Mouse (Mus musculus) midbrain, embryonic 12.5 days (tissue): Measurements from ENCODE around the gene Pla2g3. TPM values are rescaled to one million over a fixed set of nuclear protein-coding genes. Genes with fewer than 3 reads are reported as not detected.

Experiments
- ATAC-seq: fragments of 200-750 bp; cut with Nextera tagmentation; 2 replicates; pipeline ENCODE4 v1.8.0; 2017; ENCODE audit warnings: low read depth, moderate TSS enrichment, moderate library complexity; ENCODE audit not compliant: low FRiP score
- H3K27ac ChIP-seq: fragments of 300-500 bp; sonication (generic); replicated peaks from 2 replicates; pipeline ENCODE4 v1.5.1; 2016; ENCODE audit warnings: mild to moderate bottlenecking
- H3K27me3 ChIP-seq: fragments of 300-500 bp; sonication (generic); 2 replicates; pipeline ENCODE4 v1.6.1; 2016; ENCODE audit warnings: mild to moderate bottlenecking
- H3K36me3 ChIP-seq: fragments of 300-500 bp; sonication (generic); 2 replicates; pipeline ENCODE4 v1.6.1; 2016
- H3K4me1 ChIP-seq: fragments of 300-500 bp; sonication (generic); 2 replicates; pipeline ENCODE4 v1.6.1; 2016
- H3K4me2 ChIP-seq: fragments of 300-500 bp; sonication (generic); replicated peaks from 2 replicates; pipeline ENCODE4 v1.6.1; 2016; ENCODE audit warnings: mild to moderate bottlenecking, moderate library complexity
- H3K4me3 ChIP-seq: fragments of 300-500 bp; sonication (generic); 2 replicates; pipeline ENCODE4 v1.5.1; 2016; ENCODE audit warnings: mild to moderate bottlenecking
- H3K9ac ChIP-seq: fragments of 300-500 bp; sonication (generic); replicated peaks from 2 replicates; pipeline ENCODE4 v1.6.1; 2016; ENCODE audit warnings: mild to moderate bottlenecking, moderate library complexity
- H3K9me3 ChIP-seq: fragments of 300-500 bp; sonication (generic); 2 replicates; pipeline ENCODE4 v1.6.1; 2016; ENCODE audit warnings: mild to moderate bottlenecking
- WGBS: fragments of 180-500 bp; shearing (Covaris S2); methylation state at CpG from one replicate; pipeline ENCODE4 v1.1.7; 2016; 5-methylcytosine and 5-hydroxymethylcytosine counted together
- polyA plus RNA-seq: library from polyadenylated mRNA; unstranded; fragments of >200 nt; fragmentation: Nextera tagmentation; extraction: Ambion mirVana; gene quantifications from 2 replicates; pipeline ENCODE4 v1.2.1, GENCODE M21; 2016

Gene Pla2g3
- polyA plus RNA-seq, 1 experiment from 2014 or later, result 0.98 TPM

GRCm38 (mm10) chr11:3515637-3516036 is 27.6 kb downstream of the Pla2g3 start:
- WGBS, result 75% methylated on average over 4 of the region's 4 CpGs
- no peak for ATAC-seq
- H3K27me3 ChIP-seq, result peaks cover 39% of the 10 kb centered on the region
- H3K9ac ChIP-seq, result no peak overlapping the region
- H3K4me2 ChIP-seq, result no peak overlapping the region
- H3K36me3 ChIP-seq, result no peaks in the 10 kb centered on the region
- H3K4me1 ChIP-seq, result peaks cover 24% of the 10 kb centered on the region
- no peak overlapping the region for H3K27ac ChIP-seq
- no peaks in the 10 kb centered on the region for H3K9me3 ChIP-seq
- H3K4me3 ChIP-seq, result no peak overlapping the region

GRCm38 (mm10) chr11:3516121-3516520 is 28.0 kb downstream of the Pla2g3 start:
- Histone ChIP-seq H3K9me3 (no peaks in the 10 kb centered on the region), H3K9ac (no peak overlapping the region), H3K36me3 (no peaks in the 10 kb centered on the region), H3K4me2 (no peak overlapping the region), H3K27me3 (peaks cover 39% of the 10 kb centered on the region), H3K4me3 (no peak overlapping the region), H3K27ac (no peak overlapping the region), H3K4me1 (peaks cover 24% of the 10 kb centered on the region)
- WGBS, result 86% methylated on average over 5 of the region's 5 CpGs
- ATAC-seq, result no peak

- Histone ChIP-seq H3K9me3 (no peaks in the 10 kb centered on the region), H3K27me3 (peaks cover 39% of the 10 kb centered on the region), H3K9ac (peak overlapping the region; percentile 39; the same call in 1 of the 2 replicates), H3K36me3 (peaks cover 2% of the 10 kb centered on the region), H3K4me2 (peak overlapping the region; percentile 75), H3K4me3 (peak overlapping the region; percentile 40), H3K4me1 (peaks cover 24% of the 10 kb centered on the region), H3K27ac (no peak overlapping the region)
- no peak for ATAC-seq
- WGBS, result 3% methylated on average over 50 of the region's 50 CpGs
Observed at GRCm38 (mm10) chr11:3516859-3517845, 29.1 kb downstream of the Pla2g3 start.

- no peak overlapping the region for H3K9ac ChIP-seq
- WGBS, result 58% methylated on average over 13 of the region's 13 CpGs
- peak overlapping the region; percentile 40 for H3K4me3 ChIP-seq
Observed at GRCm38 (mm10) chr11:3517846-3518732, 30.0 kb downstream of the Pla2g3 start.

GRCm38 (mm10) chr11:3519051-3519726 is 31.1 kb downstream of the Pla2g3 start:
- no peak overlapping the region for H3K4me2 ChIP-seq
- 81% methylated on average over 4 of the region's 4 CpGs for WGBS
- no peak overlapping the region for H3K9ac ChIP-seq
- no peak overlapping the region for H3K27ac ChIP-seq
- no peaks in the 10 kb centered on the region for H3K9me3 ChIP-seq
- H3K36me3 ChIP-seq, result peaks cover 19% of the 10 kb centered on the region
- peaks cover 20% of the 10 kb centered on the region for H3K4me1 ChIP-seq
- ATAC-seq, result no peak
- peaks cover 39% of the 10 kb centered on the region for H3K27me3 ChIP-seq
- H3K4me3 ChIP-seq, result no peak overlapping the region

More at GRCm38 (mm10) chr11:3517846-3518732, 30.0 kb downstream of the Pla2g3 start:
- Histone ChIP-seq H3K4me2 (peak overlapping the region; percentile 75), H3K27me3 (peaks cover 39% of the 10 kb centered on the region), H3K9me3 (no peaks in the 10 kb centered on the region), H3K27ac (no peak overlapping the region), H3K36me3 (peaks cover 9% of the 10 kb centered on the region), H3K4me1 (peaks cover 24% of the 10 kb centered on the region)
- no peak for ATAC-seq

GRCm38 (mm10) chr11:3519756-3520398 is 31.8 kb downstream of the Pla2g3 start:
- H3K9me3 ChIP-seq, result no peaks in the 10 kb centered on the region
- no peak for ATAC-seq
- peaks cover 39% of the 10 kb centered on the region for H3K27me3 ChIP-seq
- H3K4me1 ChIP-seq, result peaks cover 15% of the 10 kb centered on the region
- no peak overlapping the region for H3K27ac ChIP-seq
- H3K36me3 ChIP-seq, result peaks cover 26% of the 10 kb centered on the region
- 82% methylated on average over 11 of the region's 11 CpGs for WGBS
- no peak overlapping the region for H3K4me3 ChIP-seq
- no peak overlapping the region for H3K4me2 ChIP-seq
- no peak overlapping the region for H3K9ac ChIP-seq

- no peaks in the 10 kb centered on the region for H3K9me3 ChIP-seq
- H3K9ac ChIP-seq, result no peak overlapping the region
- H3K36me3 ChIP-seq, result peaks cover 37% of the 10 kb centered on the region
- ATAC-seq, result no peak
- WGBS, result 70% methylated on average over 14 of the region's 14 CpGs
- peaks cover 11% of the 10 kb centered on the region for H3K4me1 ChIP-seq
- no peak overlapping the region for H3K4me3 ChIP-seq
- H3K27ac ChIP-seq, result no peak overlapping the region
- peaks cover 30% of the 10 kb centered on the region for H3K27me3 ChIP-seq
- no peak overlapping the region for H3K4me2 ChIP-seq
Observed at GRCm38 (mm10) chr11:3520919-3521318, 32.8 kb downstream of the Pla2g3 start.

GRCm38 (mm10) chr11:3521339-3522224 is 33.5 kb downstream of the Pla2g3 start:
- WGBS, result 86% methylated on average over 23 of the region's 23 CpGs
- H3K27me3 ChIP-seq, result peaks cover 23% of the 10 kb centered on the region
- no peaks in the 10 kb centered on the region for H3K9me3 ChIP-seq
- ATAC-seq, result no peak
- H3K4me2 ChIP-seq, result no peak overlapping the region
- peaks cover 43% of the 10 kb centered on the region for H3K36me3 ChIP-seq
- H3K9ac ChIP-seq, result no peak overlapping the region
- no peak overlapping the region for H3K4me3 ChIP-seq
- H3K4me1 ChIP-seq, result peaks cover 11% of the 10 kb centered on the region
- no peak overlapping the region for H3K27ac ChIP-seq

- Histone ChIP-seq H3K27ac (no peak overlapping the region), H3K9me3 (no peaks in the 10 kb centered on the region), H3K4me3 (no peak overlapping the region), H3K4me1 (peaks cover 2% of the 10 kb centered on the region), H3K4me2 (no peak overlapping the region), H3K27me3 (peaks cover 14% of the 10 kb centered on the region), H3K36me3 (peaks cover 51% of the 10 kb centered on the region), H3K9ac (no peak overlapping the region)
- ATAC-seq, result no peak
- 92% methylated on average over 17 of the region's 17 CpGs for WGBS
Observed at GRCm38 (mm10) chr11:3522285-3523000, 34.4 kb downstream of the Pla2g3 start.
